Mouse (Mus musculus) B cell, adult 67 days (primary cell): ENCODE results near the gene Exoc6. TPM values are rescaled to one million over a fixed set of nuclear protein-coding genes. Genes with fewer than 3 reads are reported as not detected.

Experiments
- total RNA-seq, 2 experiments: library from RNA; stranded (reverse); gene quantifications; 4 replicates each; pipeline ENCODE4 v1.2.4; 2023

Gene Exoc6
- total RNA-seq: 10 to 100 TPM; 44.4 to 48.4 TPM

GRCm38 (mm10) chr19:37550101-37551039 lies at the start of gene Exoc6:
Exoc6 (plus strand) TSS chr19:37550418.

GRCm38 (mm10) chr19:37685281-37685680 lies 135.1 kb downstream of the Exoc6 start, which contains the start of gene Cyp26c1:
Cyp26c1 (plus strand) TSS chr19:37685581.

GRCm38 (mm10) chr19:37697651-37698272 lies 147.5 kb downstream of the Exoc6 start, which contains the start of gene Cyp26a1:
Cyp26a1 (plus strand) TSS chr19:37697798.

Other genes with a start within 250 kb of the Exoc6 start
- gene Ide, start 212.6 kb upstream of the Exoc6 start, total RNA-seq: 10 to 100 TPM; 30.7 to 38.9 TPM
- 1 to 10 TPM; 1.0 to 1.5 TPM for gene Kif11, start 174.0 kb upstream of the Exoc6 start, total RNA-seq
- gene Hhex, start 115.6 kb upstream of the Exoc6 start, total RNA-seq: 100 to 1,000 TPM; 133 to 166 TPM
- gene Cyp26c1, start 135.2 kb downstream of the Exoc6 start, total RNA-seq: not detected
- gene Cyp26a1, start 147.4 kb downstream of the Exoc6 start, total RNA-seq: not detected